21 mouse cellular contexts compared by ENCODE assay signal in the genomic region with DNA sequence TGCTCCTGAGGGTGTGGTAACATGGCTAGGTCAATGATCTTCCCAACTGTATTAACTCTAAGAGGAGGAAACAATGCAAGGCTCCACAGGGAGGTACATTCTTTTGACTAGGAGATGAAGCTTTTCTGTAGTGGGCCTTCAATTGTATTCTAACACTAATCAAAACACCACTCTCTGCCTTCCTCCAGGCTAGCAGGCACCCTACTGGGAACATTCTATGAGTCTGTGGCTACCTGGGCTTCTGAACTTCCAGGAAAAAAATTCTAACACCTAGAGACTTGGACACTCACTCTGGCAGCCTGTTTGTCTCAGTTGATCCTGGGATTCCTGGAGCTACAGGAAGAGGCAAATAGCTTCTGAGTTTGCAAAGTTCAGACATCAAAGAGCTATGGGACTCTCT.
A peak's percentile ranks its signal among the peaks of the same experiment; 100 is the strongest.
DNase-seq lines count a peak whose midpoint lies in the region; TF ChIP-seq lines count a peak whose summit lies in the region.
"Had no signal": no experiment of that assay in that cellular context is flagged by ENCODE, and none has a peak within 500 bp of the region (broad histone marks: within the 10 kb centered on the region; RNA-seq: fewer than 3 reads in every experiment).

No protein-coding gene starts in this region.

- H3K27ac ChIP-seq in ES-Bruce4 (ENCODE audit: insufficient read depth, low read length) (peak overlapping the region; percentile 98), ES-E14 (ENCODE audit: insufficient read depth, low read depth, low read length, poor library complexity, severe bottlenecking) (peak overlapping the region; percentile 98; the same call in 1 of the 2 replicates)
- H3K27ac ChIP-seq: embryonic facial prominence, embryonic 13.5 days; embryonic facial prominence, embryonic 15.5 days; forebrain, embryonic 10.5 days; forebrain, embryonic 12.5 days had no signal

- H3K9me3 ChIP-seq in ES-Bruce4 (replicated peaks; ENCODE audit: control insufficient read depth, insufficient read depth, low read length, poor library complexity, severe bottlenecking) (peaks cover 47% of the 10 kb centered on the region), ES-E14 (ENCODE audit: control insufficient read depth, insufficient read depth, low read depth, low read length) (peaks cover 13% of the 10 kb centered on the region; the same call in 1 of the 2 replicates)
- H3K9me3 ChIP-seq: embryonic facial prominence, embryonic 13.5 days; embryonic facial prominence, embryonic 15.5 days; forebrain, embryonic 10.5 days; forebrain, embryonic 12.5 days had no signal

- TF ChIP-seq EP300 in ES-Bruce4 (IDR thresholded peaks at IDR 0.05; ENCODE audit: insufficient read depth, low read depth, low read length): peak; percentile 45; the same call in 1 of the 2 replicates

- H3K4me1 ChIP-seq in ES-Bruce4 (ENCODE audit: control insufficient read depth, insufficient read depth, low read length): no peaks in the 10 kb centered on the region
- H3K4me1 ChIP-seq in ES-E14 (ENCODE audit: control insufficient read depth in 2 of 2, insufficient read depth in 2 of 2, low read length in 2 of 2, poor library complexity in 1 of 2): peaks cover 6 to 19% of the 10 kb centered on the region in 2 experiments
- H3K4me1 ChIP-seq: embryonic facial prominence, embryonic 15.5 days had no signal

- in situ Hi-C loops in ES-E14 (cut with MboI; ENCODE audit: low sequenced_read_pairs in 2 of 2, unreplicated experiment in 2 of 2): no loop called here

- TF ChIP-seq POLR2A in ES-Bruce4 (IDR thresholded peaks at IDR 0.05; ENCODE audit: insufficient read depth, low read length): no peak

- DNase-seq in ES-E14 (ENCODE audit: low read depth, low spot score): peak; percentile 89
- peak; percentile 97 for DNase-seq in ZHBTc4 (ENCODE audit: low read depth, low spot score)
- DNase-seq in adrenal gland, adult 8-10 months: no peak
- no peak for DNase-seq in T-cell, adult 2 months (ENCODE audit: low spot score)
- DNase-seq: adrenal gland, postnatal 10 days; adrenal gland, postnatal 25 days; B cell, adult 2 months; cerebellum, adult 11 months; cerebellum, adult 18-20 months; cerebellum, adult 8-10 months; cerebellum, adult 9-11 months; cerebellum, postnatal 14 days; cerebellum, postnatal 36 days; embryo, embryonic 11 days had no signal

- TF ChIP-seq CTCF in ES-Bruce4 (IDR thresholded peaks at IDR 0.05; ENCODE audit: low read depth, low read length): no peak

- H3K9ac ChIP-seq in ES-Bruce4 (ENCODE audit: low read depth, poor library complexity, severe bottlenecking) (no peak overlapping the region), ES-E14 (ENCODE audit: insufficient read depth, low read depth, low read length, poor library complexity, severe bottlenecking) (no peak overlapping the region)
- H3K9ac ChIP-seq: embryonic facial prominence, embryonic 13.5 days; embryonic facial prominence, embryonic 15.5 days; forebrain, embryonic 12.5 days had no signal

- H3K27me3 ChIP-seq in ES-Bruce4 (ENCODE audit: control insufficient read depth, insufficient read depth, low read length, poor library complexity, severe bottlenecking): no peaks in the 10 kb centered on the region
- H3K27me3 ChIP-seq: CH12.LX; embryonic facial prominence, embryonic 13.5 days; embryonic facial prominence, embryonic 15.5 days had no signal

- H3K36me3 ChIP-seq in ES-Bruce4 (ENCODE audit: control insufficient read depth, insufficient read depth, low read length, poor library complexity, severe bottlenecking) (no peaks in the 10 kb centered on the region; the same call in 1 of the 2 replicates), ES-E14 (ENCODE audit: control insufficient read depth, insufficient read depth, low read length, poor library complexity, severe bottlenecking) (peaks cover 3% of the 10 kb centered on the region)
- H3K36me3 ChIP-seq: embryonic facial prominence, embryonic 13.5 days; embryonic facial prominence, embryonic 15.5 days; forebrain, embryonic 10.5 days; forebrain, embryonic 12.5 days had no signal

- H3K4me3 ChIP-seq in ES-Bruce4 (ENCODE audit: low read depth, low read length) (no peak overlapping the region), ES-E14 (ENCODE audit: insufficient read depth in 1 of 2, low read depth in 1 of 2, low read length in 2 of 2, poor library complexity in 1 of 2, severe bottlenecking in 1 of 2) (no peak overlapping the region)
- H3K4me3 ChIP-seq: embryonic facial prominence, embryonic 13.5 days; embryonic facial prominence, embryonic 15.5 days; erythroblast, embryonic 14.5 days; forebrain, embryonic 10.5 days; forebrain, embryonic 12.5 days had no signal

TF ChIP-seq in ES-E14, 5 proteins besides CTCF, POLR2A, EP300 and RAD21:
- 0 out of 2 replicates have a peak, but pooled peaks have one; percentile 37 for TF ChIP-seq ZNF384 (IDR thresholded peaks at IDR 0.05; ENCODE audit: low read depth, low read length)
- TF ChIP-seq CHD2 (IDR thresholded peaks at IDR 0.05; ENCODE audit: low read depth, low read length): peak; percentile 70
- no peak for TF ChIP-seq MAFK (IDR thresholded peaks at IDR 0.05; ENCODE audit: insufficient read depth, low read depth, low read length)
- TF ChIP-seq ZC3H11A (IDR thresholded peaks at IDR 0.05; ENCODE audit: borderline replicate concordance, low read depth, low read length): no peak

Comparison
In these comparisons a context has a peak if more than half of its experiments do, and no peak if none do; other contexts are left out.
1. DNase-seq: peak in ES-E14 (single experiment) and ZHBTc4 (single experiment); none in adrenal gland, adult 8-10 months (single experiment) and T-cell, adult 2 months (single experiment).